Mouse (Mus musculus) hematopoietic stem cell, adult 5-6 weeks (primary cell): ENCODE results near the gene Tulp2. TPM values are rescaled to one million over a fixed set of nuclear protein-coding genes. Genes with fewer than 3 reads are reported as not detected.
"Not testable (repeated sequence)": the region's sequence is repeated elsewhere in the genome, so short reads cannot be mapped to it uniquely, and the experiment has no call there.

ENCODE experiments used
- ATAC-seq, 2 experiments: fragments of 125-278 bp in 1 of 2; replicated peaks in 1 of 2; 2 replicates each; pipeline ENCODE4 v1.8.0; 2016 to 2017; ENCODE audit warnings: inconsistent platforms in 2 of 2, mild to moderate bottlenecking in 2 of 2, moderate number of reproducible peaks in 2 of 2, low read depth in 1 of 2, moderate TSS enrichment in 1 of 2; ENCODE audit not compliant: low FRiP score in 2 of 2, poor library complexity in 2 of 2, severe bottlenecking in 2 of 2, insufficient read depth in 1 of 2, low TSS enrichment in 1 of 2
- total RNA-seq: library from RNA; stranded (forward); fragments of 172-1452, 232-1000 nt; gene quantifications from 2 replicates; pipeline ENCODE4 v1.2.3, GENCODE M21; 2017

Tulp2 gene
- total RNA-seq, 1 experiment from 2014 or later: not detected

DNA sequence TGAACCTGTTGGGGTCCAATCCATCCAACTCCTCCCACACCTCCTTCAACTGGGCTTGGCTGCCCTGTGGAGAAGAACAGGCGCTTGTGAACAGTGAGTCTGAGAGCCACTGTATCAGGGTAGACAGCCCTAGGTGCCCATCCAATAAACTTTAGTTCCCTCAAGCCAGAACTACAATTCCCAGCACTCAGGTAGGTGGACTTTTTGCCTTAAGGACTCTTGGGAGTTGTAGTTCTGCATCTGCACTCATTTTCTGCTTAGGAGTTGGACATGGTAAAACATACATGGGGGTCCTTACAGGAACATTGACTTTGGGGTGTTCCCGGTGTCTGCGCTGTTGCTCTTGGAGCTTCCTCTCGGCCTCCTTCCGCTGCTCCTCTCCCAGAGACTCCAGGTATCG, 16.8 kb downstream of the Tulp2 start:
- no peak for ATAC-seq

DNA sequence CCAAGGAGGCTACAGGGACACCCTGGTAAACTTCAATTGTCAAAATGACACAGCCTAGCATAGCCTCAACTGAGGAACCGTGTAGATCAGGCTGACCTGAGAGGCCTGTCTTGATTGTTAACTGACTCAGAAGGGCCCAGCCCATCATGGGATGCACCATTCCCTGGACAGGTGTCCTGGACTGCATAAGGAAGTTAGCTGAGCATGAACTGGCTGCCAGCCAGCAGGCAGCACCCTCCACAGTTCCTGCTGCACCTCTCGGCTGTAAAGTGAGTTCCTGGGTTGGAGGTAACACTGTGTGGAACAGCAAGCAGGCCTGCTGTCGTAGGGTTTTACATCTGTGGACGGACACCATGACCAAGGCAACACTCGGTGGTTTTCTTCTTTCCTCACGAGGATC, 25.9 kb downstream of the Tulp2 start:
- no peak for ATAC-seq

DNA sequence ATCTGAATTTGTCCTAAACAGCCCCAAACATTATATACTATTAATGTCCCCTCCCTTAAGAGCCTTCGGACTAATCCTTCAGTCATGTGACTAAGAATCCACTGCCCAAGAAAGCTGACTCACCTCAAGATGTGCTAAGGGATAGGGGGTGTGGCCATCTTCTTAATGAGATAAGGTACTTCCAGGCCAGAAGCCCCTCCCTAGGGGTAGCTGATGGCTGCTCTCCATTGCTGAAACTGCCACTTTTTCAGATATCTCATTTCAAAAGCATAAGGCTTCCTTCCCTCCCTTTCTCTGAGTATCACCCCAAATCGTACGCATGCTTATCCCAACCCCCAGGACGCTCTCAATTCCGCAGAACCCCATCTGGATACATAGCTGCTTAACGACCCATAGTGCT, 26.9 kb downstream of the Tulp2 start:
- ATAC-seq: no peak; a peak in 1 of 4 replicates

DNA sequence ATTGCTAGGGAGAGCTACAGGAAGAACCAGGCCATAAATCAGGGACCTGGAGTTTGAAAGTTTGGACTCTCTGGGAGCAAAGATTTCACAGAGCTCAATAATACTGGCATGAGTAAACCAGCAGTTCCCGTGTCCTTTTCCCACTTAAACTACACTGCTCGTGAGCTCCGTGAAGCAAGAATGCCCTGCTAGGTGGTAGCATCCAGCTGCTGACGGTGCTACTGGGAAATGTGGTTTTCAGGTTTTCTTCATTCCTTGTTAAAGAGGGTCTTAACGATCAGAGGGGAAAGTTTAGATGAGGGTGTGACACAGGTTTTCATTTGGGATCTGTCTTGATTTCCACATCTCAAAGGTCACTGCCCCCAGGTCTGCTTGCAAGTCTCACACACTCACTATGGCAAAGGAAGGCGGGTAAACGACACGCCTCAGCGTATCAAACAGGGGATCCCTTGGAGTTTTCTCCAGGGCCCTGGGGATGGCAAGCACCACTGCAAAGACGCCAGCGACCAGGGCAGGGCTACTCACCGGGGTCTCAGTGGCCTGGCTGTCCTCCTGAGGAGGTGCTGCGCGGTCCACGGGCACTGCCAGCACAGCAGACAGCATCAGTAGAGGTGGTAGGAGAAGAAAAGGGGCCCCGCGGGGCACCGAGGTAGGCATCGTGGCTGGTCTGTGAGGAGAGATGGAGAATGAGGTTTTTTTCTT, 27.7 kb downstream of the Tulp2 start:
- ATAC-seq: peak in 1 of 2 experiments; percentile 26; a peak in 2 of 4 replicates

DNA sequence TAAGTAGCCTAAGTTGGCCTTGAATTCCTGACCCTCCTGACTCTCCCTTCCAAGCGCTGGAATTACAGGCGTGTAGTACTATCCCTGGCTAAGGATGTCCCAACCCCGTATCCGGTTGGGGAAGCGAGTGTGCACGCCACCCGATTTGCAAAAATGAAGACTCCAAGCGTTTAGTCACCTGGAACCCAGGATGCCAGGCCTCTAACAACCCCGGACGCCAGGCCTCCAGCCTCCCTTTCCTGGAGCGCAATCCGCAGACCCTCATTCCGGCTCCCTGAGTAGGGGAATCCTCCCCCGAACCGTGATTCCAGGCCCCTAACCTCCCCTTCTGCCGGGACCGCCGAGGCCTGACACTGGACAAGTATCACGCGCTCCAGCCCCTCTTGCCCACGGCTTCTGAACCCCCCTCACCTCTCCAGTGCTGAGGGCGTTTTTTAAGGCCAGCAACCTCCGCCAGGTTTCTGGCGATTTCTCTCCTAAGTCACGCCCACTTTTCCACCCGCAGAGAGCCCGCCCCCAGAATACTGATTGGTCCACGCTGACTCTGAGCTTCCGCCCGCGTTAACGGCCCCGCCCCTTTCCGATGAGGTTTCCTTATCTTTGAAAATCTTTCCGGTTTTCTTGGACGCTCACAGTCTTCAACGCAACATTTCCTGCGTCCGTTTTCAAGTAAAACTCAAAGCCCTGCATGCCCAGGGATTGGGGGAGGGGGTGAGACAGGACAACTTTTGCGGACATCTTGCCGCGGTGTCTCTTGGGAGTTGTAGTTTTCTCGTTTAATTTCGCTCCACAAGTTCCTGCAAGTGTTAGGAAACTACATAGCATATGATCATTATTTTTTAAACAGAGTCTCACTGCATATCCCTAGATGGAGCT, 28.5 kb downstream of the Tulp2 start, which contains the start of gene Nucb1:
Nucb1 (minus strand) TSS at position 495 of the 876 bp plus-strand sequence.
- ATAC-seq: peak; percentile 84 to 93

DNA sequence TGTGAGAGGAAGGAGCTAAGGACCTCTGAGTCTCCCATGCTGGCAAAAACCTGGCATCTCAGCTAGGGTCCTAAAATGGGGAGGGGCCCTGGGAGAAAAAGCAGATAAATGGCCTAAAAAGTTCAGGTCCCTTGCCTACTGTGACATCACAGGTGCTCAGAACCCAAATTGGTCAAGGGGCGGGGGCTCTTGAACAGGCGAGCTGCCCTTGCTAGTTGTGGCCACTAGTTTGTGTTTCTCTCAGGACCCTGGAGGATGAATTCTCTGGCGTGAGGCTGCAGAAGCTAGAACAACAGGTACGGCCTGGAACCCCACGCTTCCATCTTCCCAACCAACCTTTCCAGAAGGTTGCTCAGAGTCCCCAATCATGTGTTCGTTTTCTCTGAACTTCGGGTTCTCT, 32.7 kb downstream of the Tulp2 start:
- ATAC-seq: no peak

DNA sequence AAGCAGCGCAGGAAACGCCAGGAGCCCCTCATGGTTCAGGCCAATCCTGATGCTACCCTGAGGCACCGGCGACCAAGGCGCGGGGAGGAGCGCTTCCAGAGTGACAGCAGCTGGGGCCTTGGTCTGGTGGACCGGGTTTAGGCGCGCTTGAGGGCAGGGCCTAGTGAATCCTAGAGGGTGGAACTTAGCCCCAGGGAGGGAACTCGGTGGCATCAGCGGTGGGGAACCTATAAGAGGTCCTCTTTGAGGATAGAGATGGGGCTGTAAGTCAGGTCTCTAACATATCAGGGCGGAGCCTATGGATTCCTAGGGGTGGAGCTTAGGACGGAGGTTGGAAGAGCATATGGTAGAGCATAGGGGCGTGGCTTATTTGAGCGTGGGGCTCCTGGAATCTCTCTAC, 33.8 kb downstream of the Tulp2 start:
- no peak for ATAC-seq

DNA sequence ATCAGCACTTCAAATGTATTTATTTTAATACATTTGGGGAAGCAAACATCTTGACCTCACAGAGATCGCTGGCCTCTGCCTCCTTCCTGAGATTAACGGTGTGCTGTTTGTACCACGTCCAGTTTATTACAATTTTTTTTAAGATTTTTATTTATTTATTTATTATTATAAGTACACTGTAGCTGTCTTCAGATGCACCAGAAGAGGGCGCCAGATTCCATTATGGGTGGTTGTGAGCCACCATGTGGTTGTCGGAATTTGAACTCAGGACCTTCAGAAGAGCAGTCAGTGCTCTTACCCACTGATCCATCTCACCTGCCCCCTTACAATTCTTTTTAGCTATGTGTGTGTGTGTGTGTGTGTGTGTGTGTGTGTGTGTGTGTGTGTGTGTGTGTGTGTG, 35.2 kb downstream of the Tulp2 start:
- not testable (repeated sequence) for ATAC-seq

DNA sequence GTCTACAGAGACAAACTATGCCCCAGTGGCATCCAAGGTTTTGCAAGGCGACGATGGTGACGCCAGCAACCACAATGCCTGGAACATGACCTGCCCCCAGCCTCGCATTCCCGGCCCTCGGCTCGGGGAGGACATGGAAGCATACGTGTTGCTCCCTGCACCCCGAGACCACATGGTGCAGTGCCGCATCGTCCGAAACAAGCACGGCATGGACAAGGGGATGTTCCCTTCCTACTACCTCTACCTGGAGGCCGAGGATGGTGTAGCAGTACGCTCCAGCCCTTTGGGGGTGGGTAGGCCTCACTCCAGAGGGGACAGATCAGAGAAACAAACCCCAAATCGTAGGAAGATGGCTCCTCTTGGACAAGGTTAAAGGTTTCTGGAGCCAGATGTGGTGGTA, 36.9 kb downstream of the Tulp2 start:
- no peak for ATAC-seq

DNA sequence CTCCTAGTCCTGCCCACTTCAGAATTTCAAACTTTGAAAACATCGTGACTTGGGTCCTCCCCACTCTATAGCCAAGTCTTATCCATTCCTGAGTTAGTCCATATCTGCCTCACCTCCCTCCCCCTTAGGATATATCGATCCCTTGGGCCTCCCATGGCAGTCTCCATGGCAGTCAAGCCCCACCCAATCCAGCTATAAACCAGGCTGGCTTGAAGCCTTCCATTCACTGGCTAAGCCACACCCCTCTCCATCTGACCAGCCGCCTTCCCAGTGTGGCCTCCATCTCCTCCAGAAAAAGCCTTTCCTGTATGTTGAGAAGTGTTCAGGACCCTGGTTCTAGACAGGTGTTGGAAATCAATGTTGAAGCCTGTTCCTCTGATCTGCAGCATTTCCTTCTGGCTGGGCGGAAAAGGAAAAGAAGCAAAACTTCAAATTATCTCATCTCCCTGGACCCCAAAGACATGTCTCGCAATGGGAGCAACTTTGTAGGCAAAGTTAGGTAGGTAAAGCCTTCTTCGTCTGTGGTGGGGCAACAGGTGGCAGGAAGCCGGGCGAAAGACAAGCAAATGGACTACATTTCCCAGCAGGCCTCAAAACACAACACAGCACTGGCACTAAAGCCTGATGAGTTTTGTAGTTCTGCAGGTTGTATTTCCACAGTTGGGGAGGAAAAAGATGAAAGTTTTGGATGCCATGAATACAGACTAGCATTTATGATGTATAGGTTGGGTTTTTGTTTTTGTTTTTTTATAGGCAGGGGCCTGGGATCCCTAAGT, 37.9 kb downstream of the Tulp2 start:
- no peak for ATAC-seq

DNA sequence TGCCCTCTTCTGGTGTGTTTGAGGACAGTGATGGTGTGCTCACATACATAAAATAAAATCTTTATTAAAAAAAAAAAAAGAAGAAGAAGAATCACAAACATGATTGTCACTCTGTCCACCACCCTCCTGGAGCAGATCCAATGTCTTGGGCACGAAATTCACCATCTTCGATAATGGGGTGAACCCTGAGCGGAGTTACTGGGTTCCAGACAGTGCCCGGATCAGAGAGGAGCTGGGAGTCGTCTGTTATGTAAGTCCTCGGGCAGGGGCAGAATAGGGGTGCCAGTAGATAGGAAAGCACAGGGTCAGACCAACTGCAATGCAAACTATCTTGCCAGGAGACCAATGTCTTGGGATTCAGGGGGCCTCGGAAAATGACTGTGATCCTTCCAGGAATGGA, 38.9 kb downstream of the Tulp2 start:
- no peak for ATAC-seq

DNA sequence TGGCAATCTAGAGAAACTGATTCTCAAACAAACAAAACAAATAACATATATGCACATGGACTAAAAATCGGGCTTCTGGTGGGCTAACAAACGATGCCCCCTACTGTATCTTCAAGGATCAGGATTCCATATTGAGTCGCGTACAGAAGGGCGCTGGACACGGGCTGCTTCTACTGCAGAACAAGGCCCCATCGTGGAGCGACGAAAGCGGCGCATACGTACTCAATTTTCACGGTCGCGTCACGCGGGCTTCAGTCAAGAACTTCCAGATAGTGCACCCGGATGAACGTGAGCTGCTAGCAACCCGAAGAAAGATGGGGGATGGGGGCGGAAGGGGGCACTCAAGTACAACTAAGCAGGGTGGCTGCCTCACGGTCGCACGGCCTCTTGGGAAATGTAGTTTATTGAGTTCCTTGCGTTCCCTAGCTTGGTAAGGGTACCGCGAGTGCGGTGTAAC, 40.1 kb downstream of the Tulp2 start:
- peak; percentile 49 to 72 for ATAC-seq

DNA sequence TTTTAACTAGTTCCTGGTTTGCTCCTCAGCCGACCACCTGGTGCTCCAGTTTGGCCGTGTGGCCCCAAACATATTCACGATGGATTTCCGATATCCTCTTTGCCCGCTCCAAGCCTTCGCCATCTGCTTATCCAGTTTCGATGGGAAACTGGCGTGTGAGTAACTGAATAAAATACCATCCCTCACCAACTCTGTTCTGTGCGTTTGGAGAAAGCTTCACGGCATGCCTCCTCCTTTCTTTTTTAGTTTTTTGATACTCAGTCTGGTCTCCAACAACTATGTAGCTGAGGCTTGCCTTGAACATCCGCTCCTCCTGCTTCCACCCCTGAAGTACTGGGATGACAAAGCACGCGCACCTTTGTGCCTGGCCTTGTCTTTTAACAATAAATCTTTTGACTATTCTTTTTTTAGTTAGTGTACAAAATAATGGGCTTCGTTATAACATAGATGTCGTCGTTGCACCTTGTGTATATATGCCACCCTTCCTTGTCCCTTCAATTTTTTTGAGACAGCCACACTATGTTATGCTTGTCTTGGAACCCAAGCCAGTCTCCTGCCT, 40.6 kb downstream of the Tulp2 start:
- ATAC-seq: no peak

DNA sequence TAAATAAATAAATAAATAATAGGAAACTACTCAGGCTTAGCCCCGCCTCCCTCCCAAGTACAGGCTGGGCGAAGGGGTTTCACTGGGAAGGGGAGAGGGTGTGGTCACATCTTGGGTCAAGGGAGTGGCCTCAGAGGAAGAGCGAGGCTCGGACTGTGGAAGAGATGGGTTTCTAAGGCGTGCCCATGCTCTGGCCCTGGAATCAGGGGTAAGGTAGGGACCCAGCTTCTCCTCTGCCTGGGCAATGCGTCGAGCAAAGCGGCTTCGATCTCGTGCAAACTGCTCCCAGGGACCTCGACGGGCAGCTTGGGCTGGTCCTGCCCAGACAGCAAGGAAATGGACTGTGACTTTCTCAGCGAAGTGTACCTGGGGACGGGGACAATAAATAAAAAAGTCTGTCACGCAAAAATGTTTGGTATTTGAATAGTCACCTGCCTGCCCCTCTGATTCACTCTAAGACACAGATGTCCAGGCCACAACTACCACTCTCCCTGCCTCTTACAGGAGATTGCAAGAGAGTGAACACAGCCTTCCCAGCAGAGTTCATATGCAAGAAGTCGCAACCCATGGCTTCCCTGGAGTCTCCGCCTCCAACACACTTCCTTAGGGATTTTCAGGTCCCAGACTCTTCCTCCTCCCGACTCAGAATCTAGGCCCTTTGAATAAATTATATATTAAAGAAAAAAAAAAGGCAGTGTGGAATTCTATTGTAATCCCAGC, 41.4 kb downstream of the Tulp2 start:
- no peak for ATAC-seq

DNA sequence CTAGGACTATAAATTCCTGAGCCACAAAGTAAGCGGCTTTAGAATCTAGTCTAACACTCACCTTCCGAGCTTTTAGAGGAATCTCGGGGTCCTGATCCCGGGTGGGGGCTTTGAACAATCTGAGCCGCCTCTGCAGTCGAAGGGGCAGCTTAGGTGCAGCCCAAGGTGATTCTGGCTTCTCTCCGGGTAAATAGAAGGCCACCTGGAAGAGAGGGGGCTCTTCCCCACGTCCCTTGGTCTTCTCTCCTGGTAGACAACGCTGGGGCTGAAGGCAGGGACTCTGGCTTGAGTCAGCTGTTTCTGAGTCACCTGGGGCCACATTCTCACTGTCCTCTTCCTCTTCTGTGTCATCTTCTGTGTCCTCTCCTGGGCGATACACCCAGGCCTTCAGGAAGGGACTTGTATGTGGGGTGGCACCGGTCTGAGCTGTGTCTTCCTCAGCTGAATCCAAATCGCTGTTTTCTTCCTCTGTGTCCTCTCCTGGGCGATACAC, 42.0 kb downstream of the Tulp2 start:
- no peak for ATAC-seq

DNA sequence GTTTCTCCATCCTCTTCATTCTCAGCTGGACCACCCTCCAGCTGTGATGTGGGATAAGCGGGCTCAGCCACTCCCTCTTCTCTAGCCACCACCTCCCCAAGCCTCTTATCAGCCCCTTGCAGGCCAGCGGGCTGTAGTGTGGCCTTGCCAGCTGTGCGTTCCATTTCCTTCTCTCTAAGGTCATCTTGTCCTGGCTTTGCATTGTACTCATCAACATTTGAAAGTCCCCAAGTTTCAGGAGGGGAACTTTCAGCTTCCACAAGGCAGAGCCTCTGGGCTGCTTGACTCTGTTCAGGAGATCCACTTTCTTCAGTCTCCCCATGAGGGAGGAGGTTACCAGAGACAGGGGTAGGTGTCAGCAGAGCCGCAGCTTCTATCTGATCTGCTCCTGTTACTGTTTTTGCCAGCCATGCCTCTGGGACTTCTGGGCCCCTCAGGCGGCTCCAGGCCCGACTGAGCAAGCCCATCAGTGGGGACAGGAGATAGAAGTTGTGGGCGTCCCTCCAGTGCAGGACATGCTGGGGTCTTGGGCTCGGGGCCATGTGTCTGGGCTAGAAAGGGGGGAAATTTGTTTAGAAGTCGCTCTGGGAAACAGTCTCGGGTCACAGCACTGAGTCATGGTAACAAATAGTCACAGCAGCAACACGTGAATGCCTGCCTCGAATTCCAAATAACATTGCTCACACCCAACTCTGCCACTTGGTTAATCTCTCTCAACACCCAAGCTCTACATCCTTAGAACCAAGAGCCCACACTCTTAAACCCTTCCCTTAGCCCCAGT, 43.4 kb downstream of the Tulp2 start:
- peak; percentile 24 to 34; a peak in 1 of 4 replicates for ATAC-seq
